Mouse (Mus musculus) frontal cortex, adult (tissue): ENCODE results near the gene Tmem104.

Experiments used
- ATAC-seq: cut with Nextera tagmentation; 2 replicates; pipeline ENCODE4 v1.9.2; 2017; ENCODE audit warnings: mild to moderate bottlenecking, moderate library complexity, mixed read lengths; ENCODE audit not compliant: low TSS enrichment

Tmem104 gene

DNA sequence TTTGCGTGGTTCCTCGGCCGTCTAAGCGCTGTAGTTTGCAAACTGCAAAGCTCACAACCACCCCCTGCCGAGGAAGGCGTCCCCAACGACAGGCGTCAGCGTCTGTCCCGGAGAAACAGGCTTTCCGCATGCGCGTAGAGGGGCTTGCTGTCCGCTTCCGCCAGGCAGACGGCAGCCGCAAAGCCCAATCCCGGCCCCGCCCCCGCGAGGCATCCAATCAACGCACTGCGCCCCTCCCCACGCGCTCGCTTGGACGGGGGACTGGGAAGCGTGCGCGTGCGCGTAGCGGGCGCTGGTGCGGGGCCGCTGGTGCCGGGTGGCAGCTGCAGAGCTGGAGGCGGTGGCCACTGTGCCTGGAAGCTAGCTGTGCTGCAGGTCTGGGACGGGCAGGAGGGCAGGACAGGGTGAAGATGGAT, at the start of gene Tmem104:
TSS of gene Tmem104 (plus strand) at position 264 of the 416 bp plus-strand sequence.
- ATAC-seq, result peak; percentile 95

DNA sequence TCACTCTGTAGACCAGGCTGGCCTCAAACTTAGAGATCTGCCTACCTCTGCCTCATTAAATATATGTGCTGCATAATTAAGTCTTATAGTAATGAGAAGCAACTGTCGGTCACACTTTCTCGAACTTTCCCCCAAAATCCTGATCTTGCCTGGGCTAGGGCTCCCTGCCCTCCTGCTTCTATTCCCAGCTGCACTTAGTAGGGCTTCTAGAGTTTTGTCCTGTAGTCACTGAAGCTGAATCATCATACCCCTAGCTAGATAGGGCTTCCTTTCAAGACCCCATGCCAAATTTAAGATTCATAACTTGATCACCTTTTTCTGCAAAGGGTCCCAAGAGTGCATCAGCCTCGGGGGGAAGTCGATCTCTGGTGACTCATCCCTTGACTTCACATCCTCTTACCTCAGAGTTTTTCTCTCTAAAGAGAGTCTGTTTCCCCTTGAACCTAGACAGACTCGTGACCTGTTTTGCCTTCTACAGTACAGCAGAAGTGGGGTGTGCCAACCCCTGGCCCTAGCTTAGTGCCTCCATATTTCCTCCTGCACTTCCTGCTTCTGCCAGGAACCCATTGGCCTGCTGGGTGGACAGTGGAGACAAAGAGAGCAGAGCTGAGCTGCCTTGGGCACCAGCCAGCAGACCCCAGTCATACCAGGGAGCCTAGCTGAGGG, 48.6 kb upstream of the Tmem104 start:
- no peak for ATAC-seq

DNA sequence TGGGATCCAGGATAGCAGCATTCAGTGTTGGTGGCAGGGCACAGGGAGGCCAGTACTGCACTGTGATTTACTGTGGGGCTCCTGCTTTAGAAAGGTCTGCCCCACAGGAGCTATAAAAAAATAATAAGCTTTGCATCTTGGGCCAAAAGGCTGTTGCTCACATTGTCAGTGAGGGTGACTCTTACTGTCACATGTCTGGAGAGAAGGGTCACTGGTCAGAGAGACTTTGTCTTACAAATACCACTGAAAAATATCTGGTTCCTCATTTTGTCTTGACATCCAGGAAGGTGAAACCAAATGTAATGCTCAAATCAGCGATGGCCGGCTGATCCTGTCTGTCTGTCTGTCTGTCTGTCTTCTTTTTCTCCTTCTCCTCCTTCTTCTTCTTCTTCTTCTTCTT, 45.3 kb upstream of the Tmem104 start:
- ATAC-seq, result no peak

DNA sequence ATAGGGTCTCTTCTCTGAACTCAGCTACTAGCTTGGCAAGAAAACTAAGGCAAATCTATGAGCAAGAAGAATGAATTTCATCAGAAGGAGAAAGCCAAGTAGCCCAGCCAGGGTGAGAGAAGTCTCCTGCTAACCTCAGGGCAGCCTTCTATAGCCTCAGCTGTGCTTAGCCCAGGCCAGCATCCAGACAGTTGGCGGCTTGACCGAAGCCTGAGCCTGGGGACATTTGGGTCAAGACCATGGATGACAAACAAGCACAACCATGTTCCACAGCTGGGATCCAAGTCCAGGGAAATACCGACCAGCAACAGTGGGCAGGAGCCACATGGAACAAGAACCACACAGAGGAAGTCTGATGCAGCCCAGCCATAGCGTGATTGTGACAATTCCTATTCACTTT, 39.5 kb upstream of the Tmem104 start:
- ATAC-seq, result no peak

DNA sequence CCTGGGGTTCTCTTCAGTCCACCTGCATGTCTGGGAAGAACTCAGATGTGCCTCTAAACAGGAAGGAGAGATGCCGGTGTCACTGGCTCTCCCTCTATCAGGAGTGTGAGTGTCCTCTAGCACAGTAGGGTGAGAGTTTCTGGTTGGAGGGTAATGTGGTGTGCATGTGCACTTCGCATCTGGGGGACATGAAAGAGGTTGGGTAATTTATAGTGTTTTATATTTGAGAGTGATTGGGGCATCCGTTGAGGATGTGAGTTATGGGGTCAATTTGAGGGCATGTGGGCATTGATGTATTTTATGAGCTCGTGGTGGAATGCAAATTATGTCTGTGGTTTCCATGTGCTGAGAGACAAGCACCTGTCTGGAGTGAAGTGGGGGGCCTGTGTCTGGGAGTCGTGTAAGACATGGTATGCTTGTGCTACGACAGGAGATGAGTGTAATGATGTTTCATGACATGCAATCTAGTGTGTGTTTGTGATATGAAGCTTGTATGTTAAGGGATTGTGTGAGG, 36.5 kb upstream of the Tmem104 start:
- ATAC-seq, result no peak

DNA sequence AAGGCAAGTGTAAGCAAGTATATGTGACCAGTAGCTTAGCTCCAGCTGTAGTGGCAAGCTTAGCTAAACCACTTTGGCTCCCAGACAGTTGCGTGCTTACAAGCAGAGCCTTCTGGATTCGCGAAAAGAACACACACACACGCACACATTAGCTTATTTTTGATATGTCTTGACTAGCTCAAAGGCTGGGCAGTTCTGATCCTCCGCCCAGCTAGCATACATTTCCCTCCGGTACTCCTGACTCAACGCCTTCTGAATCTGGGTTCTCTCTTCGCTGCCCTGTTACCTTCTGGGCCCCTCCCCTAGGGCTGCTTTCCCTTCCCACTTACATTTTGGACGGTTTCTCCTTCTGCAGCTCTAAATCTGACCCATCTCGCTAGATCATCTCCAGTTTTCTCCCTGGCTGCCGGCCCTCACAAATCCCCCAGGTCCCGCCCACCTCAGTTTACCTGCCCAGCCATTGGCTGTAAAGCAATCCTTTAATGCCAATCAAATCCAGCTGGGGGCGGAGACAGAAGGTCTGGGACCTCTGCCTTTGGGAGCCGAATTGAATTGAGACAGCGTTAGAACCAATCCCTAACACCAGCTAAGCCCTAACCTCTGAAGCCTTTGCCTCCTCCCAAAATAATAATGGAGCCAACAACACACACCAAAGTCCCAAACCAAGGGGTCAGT, 35.4 kb upstream of the Tmem104 start:
- ATAC-seq, result no peak

DNA sequence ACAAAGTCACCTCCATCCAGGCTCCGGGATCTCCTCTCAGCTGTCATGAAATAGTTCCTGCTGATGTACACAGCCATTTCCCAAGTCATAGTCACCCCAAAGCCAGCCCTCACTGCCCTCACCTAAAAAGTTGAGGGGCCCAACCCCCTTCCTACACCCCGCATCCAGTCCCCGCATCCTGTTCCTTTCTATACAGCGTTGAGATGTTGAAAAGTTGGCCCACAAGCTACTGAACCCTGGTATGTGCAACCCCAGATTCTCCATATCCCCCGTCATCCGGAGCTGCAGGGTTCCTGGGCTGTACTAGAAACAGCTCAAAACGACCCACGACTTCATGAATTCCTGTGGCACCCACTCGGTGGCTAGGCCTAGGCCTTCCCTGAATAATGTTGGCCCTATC, 34.2 kb upstream of the Tmem104 start:
- ATAC-seq, result no peak

DNA sequence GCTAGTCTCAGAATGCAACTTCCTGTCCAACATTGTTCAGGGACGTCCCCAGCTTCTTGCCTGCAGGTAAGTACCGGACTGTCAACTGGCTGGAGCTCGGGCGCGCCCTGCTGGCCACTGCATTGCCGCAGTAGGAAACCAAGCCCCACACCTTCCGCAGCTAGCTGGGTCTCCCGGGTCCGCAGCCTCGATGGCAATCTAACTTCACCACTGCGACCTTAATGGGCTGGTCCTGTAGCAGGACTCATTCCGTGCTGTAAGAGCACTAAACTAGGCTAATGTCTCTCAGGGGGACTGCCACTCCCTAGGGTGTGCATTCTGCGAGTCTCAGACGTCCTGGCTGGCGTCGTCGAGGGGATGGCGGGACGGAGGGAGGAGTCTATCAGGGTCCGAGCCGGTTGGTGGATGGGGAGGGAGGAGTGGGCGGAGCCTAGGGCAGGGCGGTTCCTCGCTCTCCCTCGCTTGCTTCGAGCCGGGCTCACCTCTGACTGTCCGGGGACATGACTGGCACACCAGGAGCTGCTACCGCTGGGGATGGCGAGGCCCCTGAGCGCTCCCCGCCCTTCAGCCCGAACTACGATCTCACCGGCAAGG, 33.5 kb upstream of the Tmem104 start:
- peak; percentile 57; the same call in 1 of the 2 replicates for ATAC-seq

DNA sequence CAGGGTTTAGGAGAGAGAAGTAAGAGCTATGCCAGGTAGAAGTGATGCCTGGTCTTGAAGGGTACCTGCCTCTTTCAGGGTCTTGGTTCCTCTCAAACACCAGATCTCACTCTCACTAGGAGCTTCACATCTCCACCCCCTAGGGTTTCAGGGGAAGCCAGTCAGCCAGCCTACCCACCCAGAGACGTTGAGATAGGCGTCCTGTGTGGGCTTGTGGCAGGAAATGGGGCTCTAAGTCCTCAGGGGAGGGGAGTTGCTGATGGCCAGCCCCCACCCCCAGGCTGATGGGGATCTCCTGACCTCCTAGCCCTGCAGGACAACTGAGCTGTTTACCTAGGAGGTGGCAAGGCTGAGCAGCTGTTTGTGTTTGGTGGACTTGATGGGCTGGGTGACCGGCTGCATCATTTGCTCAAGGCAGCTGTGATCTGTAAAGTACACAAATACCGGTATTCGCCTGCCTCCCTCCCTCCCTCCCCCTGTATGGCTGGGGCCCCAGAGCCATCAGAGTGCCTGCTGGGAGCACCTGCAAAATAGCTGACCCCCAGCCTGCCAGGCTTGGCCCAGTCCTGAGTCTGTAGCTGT, 32.1 kb upstream of the Tmem104 start:
- ATAC-seq, result no peak

DNA sequence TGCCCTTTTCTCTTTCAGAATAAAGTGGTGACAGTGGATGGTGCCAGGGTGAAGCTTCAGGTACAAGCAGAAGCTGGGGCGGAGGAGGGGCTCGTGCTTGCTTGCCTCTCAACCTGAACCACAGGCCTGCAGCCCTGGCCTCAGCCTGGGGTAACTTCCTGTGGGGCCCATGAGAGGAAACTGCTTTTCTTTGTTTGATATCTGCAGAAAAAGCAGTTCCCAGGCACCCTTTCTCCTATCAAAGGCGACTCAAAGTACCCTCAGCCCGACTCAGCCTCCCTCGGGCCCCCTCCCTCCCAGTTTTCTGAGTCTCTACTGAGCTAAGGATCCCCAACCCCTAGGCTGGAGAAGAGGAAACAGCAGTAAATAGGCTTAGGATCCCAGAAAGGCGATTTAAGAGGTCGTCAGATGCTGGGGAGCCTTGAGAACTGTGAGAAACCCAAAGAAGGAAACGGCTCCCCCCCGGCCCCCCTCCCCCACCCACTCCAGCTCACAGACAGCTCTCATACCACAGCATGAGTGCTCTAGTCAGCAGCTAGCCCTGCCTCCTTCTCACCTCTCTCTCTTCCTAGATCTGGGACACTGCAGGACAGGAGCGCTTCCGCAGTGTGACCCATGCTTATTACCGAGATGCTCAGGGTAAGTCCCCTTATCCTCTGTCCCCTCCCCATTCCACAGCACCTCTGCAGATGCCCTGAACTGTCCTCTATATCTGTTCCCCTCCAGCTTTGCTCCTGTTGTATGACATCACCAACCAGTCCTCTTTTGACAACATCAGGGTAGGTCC, 29.2 kb upstream of the Tmem104 start:
- ATAC-seq, result no peak

DNA sequence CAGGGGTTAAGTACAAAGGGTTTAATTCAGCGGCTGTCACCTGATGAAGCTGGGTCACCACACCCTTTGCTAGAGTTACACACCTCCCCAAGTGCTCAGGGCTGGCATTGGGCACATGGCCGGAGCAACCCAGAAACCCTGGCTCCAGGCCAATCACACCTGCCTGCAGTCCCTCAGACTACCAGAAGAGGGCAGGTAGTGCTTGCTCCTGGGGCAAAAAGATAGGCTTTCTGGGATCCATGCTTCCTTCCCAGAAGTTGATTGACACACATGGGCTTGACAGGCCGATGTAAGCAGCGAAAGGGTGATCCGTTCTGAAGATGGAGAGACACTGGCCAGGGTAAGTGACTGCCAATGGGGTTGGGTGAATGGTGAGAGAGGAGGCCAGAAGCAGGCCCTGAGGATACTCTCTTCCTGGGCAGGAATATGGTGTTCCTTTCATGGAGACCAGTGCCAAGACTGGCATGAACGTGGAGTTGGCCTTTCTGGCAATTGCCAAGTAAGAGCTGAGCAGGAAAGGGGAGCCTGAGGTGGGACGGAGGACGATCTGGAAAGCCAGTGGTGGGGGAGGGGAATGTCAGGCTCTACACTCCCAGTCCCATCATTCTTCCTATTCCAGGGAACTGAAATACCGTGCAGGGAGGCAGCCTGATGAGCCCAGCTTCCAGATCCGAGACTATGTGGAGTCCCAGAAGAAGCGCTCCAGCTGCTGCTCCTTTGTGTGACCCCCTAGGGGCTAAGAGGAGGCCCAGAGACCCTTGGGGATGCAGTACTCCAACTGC, 27.1 kb upstream of the Tmem104 start:
- ATAC-seq, result no peak

DNA sequence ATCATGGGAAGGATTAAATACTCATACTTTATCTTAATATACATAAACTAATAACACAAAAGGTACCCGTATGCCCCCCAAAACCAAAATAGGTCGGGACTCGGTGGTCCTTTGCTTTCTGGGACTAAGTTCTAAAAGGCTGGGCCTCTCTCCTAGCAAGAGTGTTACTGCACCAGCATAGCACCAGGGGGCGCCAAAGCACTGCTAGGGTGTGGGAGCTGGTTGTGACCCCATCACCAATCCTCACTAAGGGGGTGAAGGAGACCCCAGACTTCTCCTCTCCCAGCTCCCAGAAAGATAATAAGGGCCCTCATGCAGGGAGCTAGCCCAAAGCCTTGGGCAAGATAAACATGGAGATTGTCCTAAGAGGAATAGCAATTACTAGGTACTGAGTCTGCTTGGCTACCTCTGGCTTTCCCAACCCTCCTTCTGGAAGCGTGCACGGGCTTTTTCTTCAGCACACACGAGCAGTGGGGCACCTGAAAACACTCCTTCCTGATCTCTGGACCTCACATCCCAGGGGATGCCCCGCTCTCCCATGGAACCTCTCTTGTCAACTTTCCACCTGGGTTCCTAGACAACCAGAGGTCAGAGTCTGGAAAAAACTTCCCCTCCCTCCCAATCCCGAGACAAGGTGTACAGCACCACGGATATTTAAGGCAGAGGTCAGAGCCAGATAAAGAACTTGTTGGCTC, 26.3 kb upstream of the Tmem104 start:
- no peak for ATAC-seq

DNA sequence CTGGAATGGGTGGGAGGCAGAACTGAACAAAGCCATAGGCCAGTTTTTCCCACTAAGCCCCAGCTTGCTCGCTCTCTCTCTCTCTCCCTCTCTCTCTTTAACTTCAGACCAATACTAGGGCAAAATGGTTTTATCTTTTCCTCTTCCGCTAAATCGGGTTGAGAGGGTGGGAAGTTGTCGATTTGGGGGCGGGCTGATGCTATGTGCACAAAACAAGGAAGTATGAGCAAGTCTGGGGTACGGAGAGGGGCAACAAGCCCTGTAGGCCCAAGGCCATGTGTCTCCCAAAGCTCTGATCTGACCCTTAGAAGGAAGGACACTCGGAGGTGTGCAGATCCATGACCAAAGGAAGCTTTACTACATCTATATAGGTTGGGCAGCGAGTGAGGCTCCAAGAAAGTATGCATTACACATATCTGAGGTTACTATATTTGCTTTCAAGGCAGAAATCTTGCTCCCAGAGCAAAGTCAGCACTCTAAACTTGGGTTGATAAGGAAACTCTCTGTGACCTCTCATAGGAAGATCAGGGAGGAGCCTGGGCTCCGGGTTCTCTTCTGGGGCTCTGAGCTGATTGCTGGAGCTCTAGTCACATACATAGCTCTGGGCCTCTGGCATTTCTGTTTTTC, 25.6 kb upstream of the Tmem104 start:
- ATAC-seq, result no peak

DNA sequence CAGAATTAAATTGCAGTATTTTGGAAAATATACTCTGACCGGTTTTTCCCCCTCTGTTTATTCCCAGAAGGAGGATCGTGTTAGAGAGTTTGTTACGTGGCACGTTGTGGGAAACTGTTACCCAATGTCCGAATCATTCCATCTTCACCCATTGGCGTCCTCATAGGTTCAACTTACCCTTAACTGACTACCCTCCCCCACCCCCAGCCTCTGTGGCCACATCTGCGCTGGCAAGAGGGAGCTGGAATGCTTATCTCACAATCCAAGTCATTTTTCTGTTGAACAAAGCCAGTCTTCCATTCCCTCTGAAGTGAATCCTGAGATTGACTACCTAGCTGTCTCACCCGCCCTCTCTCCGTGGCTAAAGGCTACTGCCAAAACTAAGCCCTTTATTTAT, 25.1 kb upstream of the Tmem104 start:
- ATAC-seq, result no peak

DNA sequence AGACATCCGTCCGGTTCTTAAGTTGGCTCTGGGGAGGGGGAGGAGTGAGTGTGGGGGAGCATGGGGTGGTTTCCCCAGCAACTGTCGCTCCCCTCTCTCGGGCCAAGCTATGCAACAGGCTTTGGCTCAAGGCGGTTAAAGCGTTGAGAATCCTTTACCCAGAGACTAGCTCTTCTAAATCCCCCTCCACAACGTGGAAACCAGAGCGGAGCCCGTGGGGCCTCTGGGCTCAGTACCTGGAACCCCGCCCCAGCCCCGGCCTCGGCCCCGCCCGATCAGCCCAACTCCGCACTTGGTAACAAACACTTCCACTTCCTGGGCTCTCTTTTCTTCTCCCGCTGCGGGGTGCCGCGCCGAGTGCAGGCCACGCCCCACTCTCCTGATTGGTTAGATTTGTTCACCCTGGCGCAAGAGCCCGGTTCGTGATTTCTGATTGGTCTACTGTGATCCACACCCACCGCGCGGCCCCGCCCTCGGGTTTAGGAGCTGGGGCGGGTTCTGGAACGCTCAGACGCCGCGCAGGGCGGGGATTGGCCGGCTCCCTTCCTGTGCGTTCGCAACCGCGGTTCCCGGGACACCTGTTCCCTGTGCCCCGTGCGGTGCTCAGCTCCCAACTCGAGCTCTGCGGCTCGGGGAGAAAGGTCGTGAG, 24.3 kb upstream of the Tmem104 start, which contains the start of gene Slc9a3r1:
TSS of gene Slc9a3r1 (plus strand) at position 510 of the 649 bp plus-strand sequence.
- peak; percentile 90 for ATAC-seq

DNA sequence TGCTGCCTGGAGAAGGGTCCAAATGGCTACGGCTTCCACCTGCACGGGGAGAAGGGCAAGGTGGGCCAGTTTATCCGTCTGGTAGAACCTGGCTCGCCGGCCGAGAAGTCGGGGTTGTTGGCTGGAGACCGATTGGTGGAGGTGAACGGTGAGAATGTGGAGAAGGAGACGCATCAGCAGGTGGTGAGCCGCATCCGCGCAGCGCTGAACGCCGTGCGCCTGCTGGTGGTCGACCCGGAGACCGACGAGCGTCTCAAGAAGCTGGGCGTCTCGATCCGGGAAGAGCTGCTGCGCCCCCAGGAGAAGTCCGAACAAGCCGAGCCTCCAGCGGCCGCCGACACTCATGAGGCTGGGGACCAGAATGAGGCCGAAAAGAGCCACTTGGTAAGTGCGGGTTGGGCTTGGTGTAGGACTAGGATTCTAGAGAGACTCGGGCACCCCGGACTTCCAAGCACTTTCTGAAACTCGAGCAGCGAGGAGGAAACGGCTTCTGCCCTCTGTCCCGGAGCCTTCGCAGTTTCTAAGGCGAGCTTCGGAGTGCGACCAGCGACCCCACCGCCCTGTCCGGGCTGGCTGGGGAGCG, 23.6 kb upstream of the Tmem104 start:
- no peak for ATAC-seq

DNA sequence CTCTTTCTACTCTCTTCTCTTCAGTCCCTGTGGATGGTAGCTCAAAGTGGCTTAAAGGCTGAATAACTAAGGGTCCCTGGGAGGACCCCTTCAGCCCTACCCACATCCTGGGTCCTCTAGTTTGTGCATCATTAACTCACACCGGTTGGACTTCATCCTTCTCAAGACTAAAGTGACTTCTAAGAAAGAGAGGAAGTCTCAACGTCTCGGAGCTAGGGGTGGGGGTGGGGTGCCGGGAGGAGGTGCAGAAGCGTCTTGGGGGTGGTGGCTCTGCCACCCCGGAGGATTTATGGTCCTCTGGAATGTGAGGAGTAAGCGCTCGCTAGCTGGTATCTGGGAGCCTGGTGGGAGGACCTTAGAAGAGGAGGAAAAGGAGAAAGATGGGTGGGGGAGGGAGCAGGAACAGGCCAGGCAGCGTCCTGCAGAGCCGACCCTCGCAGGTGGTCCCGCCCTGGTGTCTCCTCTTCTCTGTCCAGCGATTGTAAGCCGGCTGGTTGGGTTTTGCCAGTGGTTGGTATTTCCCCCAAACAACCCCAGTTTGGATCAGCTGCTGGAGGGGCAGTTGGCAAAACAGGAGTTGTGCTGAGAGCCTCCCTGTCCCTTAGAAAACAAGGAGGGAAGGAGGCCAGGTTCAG, 22.8 kb upstream of the Tmem104 start:
- ATAC-seq, result no peak

DNA sequence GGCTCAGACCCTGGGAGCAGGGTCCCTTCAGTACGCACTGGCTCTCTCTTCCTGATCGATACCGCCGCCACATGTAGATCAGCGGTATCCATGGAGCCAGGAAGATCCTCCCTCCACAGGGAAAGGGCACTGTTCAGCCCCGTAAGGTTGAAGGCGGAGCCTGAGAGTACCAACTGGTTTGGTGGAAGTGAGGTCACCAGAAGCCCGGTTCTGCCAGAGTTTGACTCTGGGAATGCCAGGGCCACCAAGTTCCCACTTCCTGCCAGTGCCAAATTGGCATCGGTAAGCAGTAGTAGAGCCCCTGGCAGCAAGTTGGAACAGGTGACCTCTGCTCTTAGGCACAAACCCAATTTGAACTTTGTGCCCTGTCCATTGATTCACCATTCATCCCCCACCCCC, 22.3 kb upstream of the Tmem104 start:
- no peak for ATAC-seq

DNA sequence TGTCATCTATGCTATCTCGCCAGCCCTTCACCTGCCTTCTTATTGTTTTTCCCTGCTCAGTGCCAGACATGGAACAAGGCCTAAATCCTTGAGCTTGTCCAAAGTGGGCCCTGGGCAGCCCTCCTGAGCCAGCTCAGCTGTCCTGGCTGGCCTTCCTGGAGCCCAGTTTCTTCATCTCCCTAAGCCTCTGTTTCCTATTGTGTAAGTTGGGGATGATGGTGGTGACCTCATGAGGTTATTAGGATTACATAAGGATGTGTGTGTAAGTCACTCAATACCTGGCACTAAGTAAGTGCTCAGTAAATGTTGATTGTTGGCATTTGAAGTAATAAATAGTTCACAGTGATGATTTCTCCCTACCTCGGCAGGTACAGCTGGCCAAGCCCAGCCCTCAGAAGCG, 20.5 kb upstream of the Tmem104 start:
- ATAC-seq, result no peak
